Mouse (Mus musculus): ENCODE measurements around the gene Pde4d.

Pde4d gene

DNA sequence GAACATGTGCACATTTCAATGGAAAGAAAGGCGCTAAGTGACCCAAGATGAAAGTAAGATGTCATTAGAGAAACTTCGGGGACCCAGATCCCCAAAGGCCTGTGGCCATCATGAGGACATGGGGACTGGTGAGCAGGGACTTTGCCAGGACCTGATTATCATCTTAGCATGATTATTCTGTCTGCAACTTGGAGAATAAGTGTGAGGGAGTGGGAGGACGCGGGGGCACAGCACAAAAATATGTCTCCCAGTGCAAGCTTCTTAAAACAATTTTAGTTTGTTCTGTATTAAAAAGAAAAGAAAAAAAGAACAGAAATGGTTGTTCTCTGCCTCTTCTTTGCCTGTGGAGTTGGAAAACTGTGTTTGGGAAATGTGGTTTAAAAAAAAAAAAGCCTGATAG, 1279.9 kb downstream of the Pde4d start:
- no peak for DNase-seq

GRCm38 (mm10) chr13:109732655-109733376, 1283.1 kb downstream of the Pde4d start:
- DNase-seq, result no peak

DNA sequence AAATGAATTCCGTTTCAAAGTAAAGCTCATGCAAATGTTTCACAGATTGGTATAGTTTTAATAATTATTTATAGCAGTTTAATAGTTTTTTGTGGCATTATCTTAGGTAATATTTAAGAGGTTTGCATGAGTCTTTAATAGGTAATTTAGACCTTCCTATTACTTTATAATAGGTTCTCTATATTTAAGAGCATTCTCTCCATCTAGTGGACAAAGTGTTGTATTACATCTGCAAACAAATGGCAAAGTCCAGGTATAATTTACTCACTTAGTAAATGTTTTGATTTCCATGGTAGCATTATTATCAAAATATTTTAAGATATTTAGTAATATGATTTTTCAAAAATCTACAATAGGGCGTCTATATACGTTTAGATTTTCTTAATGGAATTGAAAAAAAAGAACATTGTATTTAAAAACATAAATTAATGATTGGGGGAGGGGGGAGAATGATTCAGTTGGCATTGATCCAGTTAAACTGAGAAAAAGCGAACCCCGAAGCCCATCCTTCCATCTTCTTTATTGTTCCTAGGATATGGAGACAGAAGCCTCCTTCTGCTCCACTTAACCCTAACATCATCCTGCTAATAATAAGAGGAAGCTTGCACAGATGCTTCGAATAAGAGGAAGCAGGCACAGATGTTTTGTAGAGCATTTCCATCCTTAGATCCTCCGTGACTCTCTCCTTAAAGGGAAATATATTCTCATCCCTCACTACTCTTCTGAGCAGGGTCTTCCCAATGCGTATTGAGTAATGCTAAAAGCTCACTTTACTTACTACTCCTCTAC, 1286.7 kb downstream of the Pde4d start:
- DNase-seq, result no peak

- DNase-seq, result no peak
These were observed 1296.7 kb downstream of the Pde4d start for GRCm38 (mm10) chr13:109746492-109746891.

- no peak for DNase-seq
These were observed 1302.6 kb downstream of the Pde4d start for GRCm38 (mm10) chr13:109752236-109752863.

DNA sequence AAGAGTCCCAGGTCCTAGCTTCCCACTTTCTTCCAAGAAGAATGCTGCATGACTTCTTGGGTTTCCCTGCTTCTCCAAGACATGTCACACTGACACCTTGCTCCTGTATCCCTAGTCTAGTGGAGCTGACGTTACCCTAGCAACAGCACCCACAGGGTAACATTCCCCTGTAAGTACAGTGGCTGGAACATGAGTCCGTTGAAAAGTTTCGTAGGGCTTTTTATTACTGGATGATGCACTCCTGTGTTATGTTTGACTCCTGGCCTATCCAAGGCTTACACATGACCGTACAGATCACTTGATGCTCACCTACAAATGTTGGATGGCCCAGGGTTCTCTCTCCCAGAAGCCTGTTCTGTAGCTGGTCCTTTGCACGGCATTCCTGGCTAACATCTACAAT, 1307.1 kb downstream of the Pde4d start:
- DNase-seq, result no peak

DNA sequence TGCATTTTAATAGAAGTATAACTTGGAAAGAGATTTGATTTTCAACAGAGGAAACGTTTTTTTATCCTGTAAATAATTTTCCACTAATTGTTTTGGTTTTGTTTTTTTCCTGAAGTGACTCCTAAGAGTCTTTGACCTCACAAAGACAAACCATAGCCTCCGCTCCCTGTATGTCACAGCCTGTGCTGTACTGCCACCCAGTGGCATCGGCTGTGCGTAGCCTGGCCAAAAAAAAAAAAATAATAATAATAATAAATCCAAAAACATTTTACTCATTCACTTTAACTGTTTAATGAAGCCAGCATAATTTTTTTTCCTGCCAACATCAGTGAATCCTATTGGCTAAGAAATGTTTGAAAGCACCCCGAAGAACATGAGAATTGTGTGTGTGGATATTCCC, 1309.5 kb downstream of the Pde4d start:
- peak in 1 of 2 experiments; percentile 6 for DNase-seq

- no peak for DNase-seq
These were observed 1311.3 kb downstream of the Pde4d start for GRCm38 (mm10) chr13:109761081-109761480.

GRCm38 (mm10) chr13:109774791-109775190, 1325.0 kb downstream of the Pde4d start:
- no peak for DNase-seq

DNA sequence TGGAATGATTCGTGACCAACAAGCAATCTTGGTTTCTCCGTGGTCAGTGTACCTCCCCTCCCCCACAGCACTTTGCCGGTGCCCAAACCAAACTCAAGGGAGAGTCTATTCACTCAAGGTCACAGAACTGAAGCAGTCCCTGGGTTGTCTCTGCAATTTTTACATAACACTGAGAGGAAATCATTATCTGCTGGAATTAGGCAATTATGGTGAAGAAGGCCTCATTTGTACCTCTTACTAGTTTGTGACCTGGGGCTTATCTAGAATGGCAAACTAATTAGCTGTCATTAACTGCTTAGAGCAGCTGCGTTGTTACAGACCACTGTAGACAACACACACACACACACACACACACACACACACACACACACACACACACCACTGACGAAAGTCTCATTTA, 1325.4 kb downstream of the Pde4d start:
- no peak for DNase-seq

DNA sequence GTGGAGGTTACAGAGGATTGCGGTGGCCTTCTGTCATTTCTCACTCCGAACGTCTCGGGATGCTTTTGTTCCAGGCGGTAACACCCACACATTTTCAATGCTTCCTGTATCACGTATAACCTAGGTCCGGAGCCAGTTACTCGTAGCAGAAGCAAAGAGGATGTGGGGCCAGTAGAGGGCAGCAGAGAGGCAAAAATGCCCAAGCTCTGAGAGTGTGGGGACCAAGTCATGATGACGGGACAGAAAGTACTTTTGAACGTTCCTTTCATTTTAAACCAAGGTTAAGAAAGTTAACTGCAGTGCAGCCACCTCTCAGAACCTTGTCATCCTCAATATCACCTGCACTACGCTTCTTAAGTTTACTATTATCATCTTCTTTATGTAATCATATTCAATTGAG, 1326.4 kb downstream of the Pde4d start:
- peak; percentile 93 to 95 for DNase-seq

DNA sequence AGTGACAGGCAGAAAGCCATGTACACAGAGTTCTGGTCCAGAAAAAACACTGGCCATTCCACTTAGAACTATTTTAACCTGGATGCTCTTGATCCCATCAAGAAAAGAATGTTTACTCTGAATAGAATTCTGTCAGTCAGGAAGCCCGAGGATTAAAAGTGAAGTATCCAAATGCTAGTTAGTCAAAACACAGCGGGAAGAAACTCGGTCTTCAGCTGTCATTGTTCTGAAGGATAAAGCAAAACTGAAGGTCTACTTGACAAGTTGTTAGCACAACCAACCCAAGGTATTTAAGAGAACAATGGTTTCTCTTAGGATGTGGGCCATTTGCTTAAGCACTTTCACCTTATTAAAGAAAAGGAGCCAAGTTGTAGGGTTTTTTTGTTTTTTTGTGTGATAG, 1327.2 kb downstream of the Pde4d start:
- no peak for DNase-seq

GRCm38 (mm10) chr13:109777441-109777840, 1327.7 kb downstream of the Pde4d start:
- no peak for DNase-seq

DNA sequence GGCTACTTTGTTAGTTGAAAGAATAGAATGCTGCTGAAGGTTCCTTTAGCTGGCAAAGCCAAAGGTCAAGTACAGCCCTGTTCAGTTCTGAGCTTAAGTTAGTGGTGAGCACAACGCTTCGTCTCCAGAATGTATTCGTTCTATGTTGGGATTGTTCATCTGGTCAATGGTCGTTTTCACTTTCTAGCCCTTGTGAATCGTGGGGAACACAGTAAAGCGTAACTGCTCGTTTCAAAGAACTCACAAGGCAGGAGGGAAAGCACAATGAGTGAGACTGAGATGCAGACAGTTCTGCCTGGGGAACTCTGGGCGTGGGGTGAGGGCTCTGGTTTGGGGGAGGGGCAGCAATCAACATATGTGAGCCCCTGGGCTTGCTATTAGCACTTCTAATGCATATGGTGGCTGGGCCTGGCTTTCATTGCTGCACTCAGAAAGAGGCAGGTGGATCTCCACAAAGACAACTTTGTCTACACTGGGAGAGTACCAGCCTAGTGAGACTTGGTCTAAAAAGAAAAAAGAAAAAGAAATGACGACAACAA, 1328.6 kb downstream of the Pde4d start:
- no peak for DNase-seq

DNA sequence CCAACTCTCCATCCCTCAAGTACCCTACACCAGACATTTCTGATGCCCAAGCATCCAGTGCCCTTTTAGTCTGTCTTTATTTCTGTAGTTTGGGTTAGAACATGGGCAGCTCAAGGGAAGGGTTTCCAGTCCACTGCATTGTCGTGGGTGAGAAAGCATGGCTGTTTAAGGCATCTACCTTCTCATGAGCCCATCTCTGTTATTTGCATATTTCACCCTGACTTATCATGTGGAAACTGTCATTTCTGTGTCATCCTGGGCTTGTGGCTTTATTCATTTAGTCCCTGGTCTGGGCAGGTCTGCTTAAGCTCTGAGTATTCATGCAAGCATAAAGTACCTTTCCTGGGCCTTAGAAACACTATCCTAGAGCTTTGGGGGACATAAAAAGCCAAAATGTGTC, 1331.7 kb downstream of the Pde4d start:
- DNase-seq, result peak; percentile 36 to 57

GRCm38 (mm10) chr13:109788604-109789003, 1338.9 kb downstream of the Pde4d start:
- DNase-seq, result no peak

DNA sequence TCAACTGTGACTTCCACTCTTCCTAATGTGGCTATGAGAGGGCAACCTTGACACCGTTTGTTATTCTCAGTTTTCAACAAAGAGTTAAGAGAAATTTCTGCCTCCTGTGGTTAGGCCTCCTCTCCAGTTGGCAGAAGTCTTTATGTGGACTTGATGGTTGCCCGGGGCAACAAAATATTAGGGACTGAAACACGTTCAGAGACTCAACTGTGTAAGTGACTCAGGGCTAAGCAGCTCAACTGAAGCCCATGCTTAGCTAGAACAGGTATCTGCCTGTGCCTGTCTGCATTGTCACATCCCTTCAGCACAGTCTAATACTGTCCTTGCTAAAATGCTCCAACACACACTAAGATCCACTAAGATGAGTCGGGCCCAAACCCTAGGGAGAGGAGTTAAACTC, 1339.4 kb downstream of the Pde4d start:
- peak in 1 of 2 experiments; percentile 12 for DNase-seq

DNA sequence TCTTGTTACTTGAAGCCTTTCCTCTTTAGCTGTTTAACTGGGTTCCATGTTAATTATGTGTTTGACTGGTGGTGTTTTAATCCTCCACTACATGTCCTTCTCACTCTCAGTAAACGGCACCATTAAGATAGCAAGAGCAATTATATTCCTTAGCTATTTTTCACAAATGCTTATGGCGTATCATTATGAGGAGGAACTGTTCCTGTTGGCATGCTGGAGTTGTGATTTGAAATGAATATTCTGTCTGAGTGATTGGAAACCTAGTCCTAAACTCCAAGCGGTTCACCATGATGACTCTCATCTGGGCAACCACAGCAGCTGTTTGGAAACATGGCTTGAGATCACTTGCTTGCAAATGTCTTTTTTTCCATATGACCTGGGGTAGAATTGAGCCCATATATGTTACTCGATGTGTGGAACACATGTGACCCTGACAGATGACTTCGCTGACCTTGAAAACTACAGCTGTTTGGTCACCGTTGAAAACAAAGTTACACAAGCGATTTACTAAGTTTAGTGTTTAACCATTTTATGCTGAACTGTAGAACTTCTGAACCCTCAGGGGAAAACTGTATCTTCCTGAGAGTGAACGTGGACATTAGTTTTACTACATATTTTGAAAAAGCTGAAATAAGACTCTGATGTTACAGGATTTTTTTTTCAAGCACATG, 1340.4 kb downstream of the Pde4d start:
- no peak for DNase-seq

GRCm38 (mm10) chr13:109793918-109794317, 1344.2 kb downstream of the Pde4d start:
- no peak for DNase-seq

- no peak for DNase-seq
These were observed 1348.9 kb downstream of the Pde4d start for GRCm38 (mm10) chr13:109798651-109799050.

GRCm38 (mm10) chr13:109802201-109802600, 1352.5 kb downstream of the Pde4d start:
- no peak for DNase-seq

- DNase-seq, result no peak
These were observed 1356.6 kb downstream of the Pde4d start for GRCm38 (mm10) chr13:109806193-109806966.

Measured in B cell, adult 2 months (primary cell).